ENCODE assay signal across 9 mouse cellular contexts in genomic region chr7:109424422-109425159, GRCm38 (mm10). TPM values are rescaled to one million over a fixed set of nuclear protein-coding genes. Genes with fewer than 3 reads are reported as not detected.
DNase-seq lines count a peak whose midpoint lies in the region; ATAC-seq and TF ChIP-seq lines count a peak whose summit lies in the region.
"Had no signal": no experiment of that assay in that cellular context is flagged by ENCODE, and none has a peak within 500 bp of the region (broad histone marks: within the 10 kb centered on the region; RNA-seq: fewer than 3 reads in every experiment).

No protein-coding gene starts in this region.

- no peaks in the 10 kb centered on the region for H3K4me1 ChIP-seq in heart, adult 2 months (ENCODE audit: control insufficient read depth, insufficient read depth, low read length)
- H3K4me1 ChIP-seq in hindbrain, embryonic 15.5 days (replicated peaks) = no peaks in the 10 kb centered on the region

- no peaks in the 10 kb centered on the region for H3K9me3 ChIP-seq in hindbrain, embryonic 15.5 days

- H3K79me2 ChIP-seq in heart, adult 2 months (replicated peaks; ENCODE audit: control insufficient read depth, insufficient read depth, low read length) = no peaks in the 10 kb centered on the region

- intact Hi-C loops in heart, adult 2 months (cut with DNase I) = loop anchor here (1.0 to 2.0 kb wide), 3 partner anchors 194 to 326 kb away; no protein-coding TSS in a partner anchor
- intact Hi-C loops in heart, postnatal 25 days (cut with DNase I) = loop anchor here (1.0 to 5.0 kb wide), 4 partner anchors 194 to 326 kb away; no protein-coding TSS in a partner anchor

- 49% methylated on average over 3 of the region's 3 CpGs for WGBS in heart, adult 2 months
- WGBS in hindbrain, embryonic 15.5 days = 76% methylated on average over 3 of the region's 3 CpGs

- no peak for DNase-seq in heart, adult 2 months
- no peak for DNase-seq in heart, postnatal 25 days (ENCODE audit: low spot score)
- DNase-seq in thymus, postnatal 0 days (ENCODE audit: low spot score) = peak; percentile 22
- no peak for DNase-seq in thymus, postnatal 25 days
- DNase-seq in spleen, postnatal 10 days (ENCODE audit: low spot score in 2 of 2) = no peak
- no peak for DNase-seq in testis, postnatal 14 days (ENCODE audit: low spot score)
- no peak for DNase-seq in heart, adult 9 months (ENCODE audit: low spot score in 2 of 2)
- DNase-seq: lung, postnatal 4 days had no signal

- TF ChIP-seq EP300 in heart, adult 2 months (IDR thresholded peaks at IDR 0.05; ENCODE audit: insufficient read depth, low read depth, low read length) = no peak

- no peaks in the 10 kb centered on the region for H3K27me3 ChIP-seq in heart, adult 2 months (ENCODE audit: control insufficient read depth, insufficient read depth, low read length)
- no peaks in the 10 kb centered on the region for H3K27me3 ChIP-seq in hindbrain, embryonic 15.5 days

- ATAC-seq in hindbrain, embryonic 15.5 days (ENCODE audit: low FRiP score, low read depth) = peak; percentile 81

- TF ChIP-seq CTCF in heart, adult 2 months (IDR thresholded peaks at IDR 0.05) = peak; percentile 82

- no peak overlapping the region for H3K9ac ChIP-seq in heart, adult 2 months (ENCODE audit: low read depth, low read length)
- no peak overlapping the region for H3K9ac ChIP-seq in hindbrain, embryonic 15.5 days

- no peak overlapping the region for H3K4me2 ChIP-seq in hindbrain, embryonic 15.5 days

- H3K27ac ChIP-seq in heart, adult 2 months = no peak overlapping the region
- H3K27ac ChIP-seq in hindbrain, embryonic 15.5 days (replicated peaks) = no peak overlapping the region

- H3K36me3 ChIP-seq in heart, adult 2 months (ENCODE audit: control insufficient read depth, insufficient read depth, low read length) = no peaks in the 10 kb centered on the region
- H3K36me3 ChIP-seq in hindbrain, embryonic 15.5 days = no peaks in the 10 kb centered on the region

- no peak for TF ChIP-seq POLR2A in heart, adult 2 months (IDR thresholded peaks at IDR 0.05; ENCODE audit: insufficient read depth, low read depth, low read length)

- H3K4me3 ChIP-seq in heart, adult 2 months = no peak overlapping the region
- no peak overlapping the region for H3K4me3 ChIP-seq in hindbrain, embryonic 15.5 days

RNA-seq across cellular contexts. Expression of gene Stk33, which starts 14.3 kb away (rescaled TPM):
- not detected for total RNA-seq in heart, adult 2 months (2021)
- polyA plus RNA-seq in heart, adult 2 months (2012; rRNA removed) = 0.08 and 0.18 TPM in 2 replicates
- total RNA-seq in heart, postnatal 25 days (2021) = not detected
- 0.55 and 0.80 TPM in 2 replicates for polyA plus RNA-seq in thymus, postnatal 0 days (2015; fragmentation: Nextera tagmentation; extraction: Ambion mirVana)
- 7.2 and 8.3 TPM in 2 replicates for polyA plus RNA-seq in hindbrain, embryonic 15.5 days (2015; fragmentation: Nextera tagmentation; extraction: Ambion mirVana)
